8 mouse cellular contexts compared by ENCODE assay signal in genomic region chr9:20973682-20974075, GRCm38 (mm10). TPM values are rescaled to one million over a fixed set of nuclear protein-coding genes. Genes with fewer than 3 reads are reported as not detected.
DNase-seq lines count a peak whose midpoint lies in the region; ATAC-seq and TF ChIP-seq lines count a peak whose summit lies in the region.

No protein-coding gene starts in this region.

- WGBS in heart, postnatal 0 days, result 48% methylated on average over 6 of the region's 6 CpGs
- 28% methylated on average over 6 of the region's 6 CpGs for WGBS in liver, postnatal 0 days (ENCODE audit: insufficient replicate concordance)

- no peak for ATAC-seq in heart, postnatal 0 days (ENCODE audit: insufficient read depth, low read depth)
- no peak for ATAC-seq in liver, postnatal 0 days
- ATAC-seq in CD4-positive, CD25-positive, alpha-beta regulatory T cell, adult 4 months, result no peak

- no peak overlapping the region for H3K9ac ChIP-seq in heart, postnatal 0 days (replicated peaks; ENCODE audit: low read depth, low read length)
- H3K9ac ChIP-seq in liver, postnatal 0 days (replicated peaks), result no peak overlapping the region; the same call in 1 of the 2 replicates

- peak overlapping the region; percentile 47 for H3K27ac ChIP-seq in heart, postnatal 0 days (ENCODE audit: low read depth)
- no peak overlapping the region for H3K27ac ChIP-seq in liver, postnatal 0 days (ENCODE audit: low read depth)

- peaks cover 5% of the 10 kb centered on the region for H3K36me3 ChIP-seq in heart, postnatal 0 days (replicated peaks; ENCODE audit: control insufficient read depth, insufficient read depth, low read length)
- no peaks in the 10 kb centered on the region for H3K36me3 ChIP-seq in liver, postnatal 0 days (replicated peaks; ENCODE audit: insufficient read depth, low read length)

- peak overlapping the region; percentile 34; the same call in 1 of the 2 replicates for H3K4me2 ChIP-seq in heart, postnatal 0 days (ENCODE audit: low read depth, low read length)
- 0 out of 2 replicates have a peak overlapping the region, but pooled peaks have one; percentile 22 for H3K4me2 ChIP-seq in liver, postnatal 0 days (ENCODE audit: low read depth, low read length)

- H3K4me3 ChIP-seq in heart, postnatal 0 days (ENCODE audit: low read depth, low read length), result no peak overlapping the region
- no peak overlapping the region for H3K4me3 ChIP-seq in liver, postnatal 0 days (ENCODE audit: low read depth, low read length)

- TF ChIP-seq CTCF in heart, postnatal 0 days (IDR thresholded peaks at IDR 0.05; ENCODE audit: low read depth), result no peak
- TF ChIP-seq CTCF in liver, postnatal 0 days (IDR thresholded peaks at IDR 0.05; ENCODE audit: low read depth), result no peak

- H3K9me3 ChIP-seq in heart, postnatal 0 days (replicated peaks; ENCODE audit: control insufficient read depth, low read length), result no peaks in the 10 kb centered on the region
- no peaks in the 10 kb centered on the region for H3K9me3 ChIP-seq in liver, postnatal 0 days (ENCODE audit: low read length)

- TF ChIP-seq EP300 in heart, postnatal 0 days (IDR thresholded peaks at IDR 0.05; ENCODE audit: low read depth), result no peak
- no peak for TF ChIP-seq EP300 in liver, postnatal 0 days (IDR thresholded peaks at IDR 0.05; ENCODE audit: low read depth)

- peak; percentile 46 for DNase-seq in adrenal gland, postnatal 14 days
- no peak for DNase-seq in adrenal gland, postnatal 36 days
- peak; percentile 70 for DNase-seq in MEL-GATA-1-ER (ENCODE audit: extremely low read depth, low read depth)
- no peak for DNase-seq in heart, postnatal 0 days (ENCODE audit: low spot score)
- no peak for DNase-seq in liver, postnatal 0 days
- no peak for DNase-seq in left cerebral cortex, adult 8-10 months (ENCODE audit: low spot score in 2 of 2)
- no peak for DNase-seq in layer of hippocampus, postnatal 36 days

- H3K27me3 ChIP-seq in heart, postnatal 0 days (ENCODE audit: control insufficient read depth, insufficient read depth, low read length), result no peaks in the 10 kb centered on the region
- 0 out of 2 replicates have a peak, but pooled peaks cover 6% of the 10 kb centered on the region for H3K27me3 ChIP-seq in liver, postnatal 0 days (ENCODE audit: insufficient read depth, low read length)

- H3K4me1 ChIP-seq in heart, postnatal 0 days (ENCODE audit: control insufficient read depth, insufficient read depth), result peaks cover 26% of the 10 kb centered on the region; the same call in 1 of the 2 replicates
- peaks cover 20% of the 10 kb centered on the region for H3K4me1 ChIP-seq in liver, postnatal 0 days (ENCODE audit: insufficient read depth)

RNA-seq across cellular contexts. Expression of gene S1pr2, which starts 2.9 kb away (rescaled TPM):
- 9.1 and 11.0 TPM in 2 replicates for total RNA-seq in adrenal gland, postnatal 14 days (2021)
- total RNA-seq in adrenal gland, postnatal 36 days (2021), result 10 to 100 TPM; 16.5 to 19.2 TPM
- total RNA-seq in heart, postnatal 0 days (2014; rRNA removed; ENCODE audit: low replicate concordance), result 6.9 and 7.4 TPM in 2 replicates
- 8.5 and 8.6 TPM in 2 replicates for polyA plus RNA-seq in heart, postnatal 0 days (2015; fragmentation: Nextera tagmentation; extraction: Ambion mirVana)
- 2.4 and 3.1 TPM in 2 replicates for polyA plus RNA-seq in liver, postnatal 0 days (2015; fragmentation: Nextera tagmentation; extraction: Ambion mirVana)
- total RNA-seq in left cerebral cortex, adult 8-10 months (2022), result 1 to 10 TPM; 2.0 to 3.4 (median 2.7) TPM
- 1 to 10 TPM; 3.2 to 5.6 TPM for polyA plus RNA-seq in CD4-positive, CD25-positive, alpha-beta regulatory T cell, adult 4 months (2017; shearing (Covaris generic))
- total RNA-seq in layer of hippocampus, postnatal 36 days (2021), result 1 to 10 TPM; 1.2 to 2.8 TPM

RNA-seq across cellular contexts. Expression of gene Dnmt1, which starts 14.0 kb away (rescaled TPM):
- total RNA-seq in adrenal gland, postnatal 14 days (2021), result 56.0 and 58.0 TPM in 2 replicates
- 10 to 100 TPM; 42.9 to 59.7 TPM for total RNA-seq in adrenal gland, postnatal 36 days (2021)
- 27.4 and 56.9 TPM in 2 replicates for total RNA-seq in heart, postnatal 0 days (2014; rRNA removed; ENCODE audit: low replicate concordance)
- polyA plus RNA-seq in heart, postnatal 0 days (2015; fragmentation: Nextera tagmentation; extraction: Ambion mirVana), result 15.4 and 16.1 TPM in 2 replicates
- 20.3 and 24.5 TPM in 2 replicates for polyA plus RNA-seq in liver, postnatal 0 days (2015; fragmentation: Nextera tagmentation; extraction: Ambion mirVana)
- 10 to 100 TPM; 39.7 to 41.3 (median 40.5) TPM for total RNA-seq in left cerebral cortex, adult 8-10 months (2022)
- polyA plus RNA-seq in CD4-positive, CD25-positive, alpha-beta regulatory T cell, adult 4 months (2017; shearing (Covaris generic)), result 10 to 100 TPM; 43.0 to 75.2 TPM
- 10 to 100 TPM; 34.0 to 35.1 TPM for total RNA-seq in layer of hippocampus, postnatal 36 days (2021)

RNA-seq across cellular contexts. Expression of gene Mrpl4, which starts 28.9 kb away (rescaled TPM):
- total RNA-seq in adrenal gland, postnatal 14 days (2021), result 135 and 144 TPM in 2 replicates
- 100 to 1,000 TPM; 122 to 130 TPM for total RNA-seq in adrenal gland, postnatal 36 days (2021)
- 239 and 285 TPM in 2 replicates for total RNA-seq in heart, postnatal 0 days (2014; rRNA removed; ENCODE audit: low replicate concordance)
- polyA plus RNA-seq in heart, postnatal 0 days (2015; fragmentation: Nextera tagmentation; extraction: Ambion mirVana), result 193 and 195 TPM in 2 replicates
- 54.6 and 55.0 TPM in 2 replicates for polyA plus RNA-seq in liver, postnatal 0 days (2015; fragmentation: Nextera tagmentation; extraction: Ambion mirVana)
- 10 to 100 TPM; 55.3 to 68.0 (median 56.9) TPM for total RNA-seq in left cerebral cortex, adult 8-10 months (2022)
- 100 to 1,000 TPM in 1 of 2 experiments, 10 to 100 TPM in 1; 94.9 to 122 TPM for polyA plus RNA-seq in CD4-positive, CD25-positive, alpha-beta regulatory T cell, adult 4 months (2017; shearing (Covaris generic))
- total RNA-seq in layer of hippocampus, postnatal 36 days (2021), result 10 to 100 TPM; 61.1 to 65.8 TPM

RNA-seq across cellular contexts. Expression of gene Icam1, which starts 42.1 kb away (rescaled TPM):
- total RNA-seq in adrenal gland, postnatal 14 days (2021), result 12.7 and 13.8 TPM in 2 replicates
- 10 to 100 TPM; 10.7 to 14.8 TPM for total RNA-seq in adrenal gland, postnatal 36 days (2021)
- 16.2 and 19.1 TPM in 2 replicates for total RNA-seq in heart, postnatal 0 days (2014; rRNA removed; ENCODE audit: low replicate concordance)
- polyA plus RNA-seq in heart, postnatal 0 days (2015; fragmentation: Nextera tagmentation; extraction: Ambion mirVana), result 9.0 and 10.6 TPM in 2 replicates
- 12.7 and 13.6 TPM in 2 replicates for polyA plus RNA-seq in liver, postnatal 0 days (2015; fragmentation: Nextera tagmentation; extraction: Ambion mirVana)
- 1 to 10 TPM; 2.2 to 4.8 (median 4.1) TPM for total RNA-seq in left cerebral cortex, adult 8-10 months (2022)
- 100 to 1,000 TPM in 1 of 2 experiments, 10 to 100 TPM in 1; 66.8 to 106 TPM for polyA plus RNA-seq in CD4-positive, CD25-positive, alpha-beta regulatory T cell, adult 4 months (2017; shearing (Covaris generic))
- 1 to 10 TPM; 1.9 to 3.6 TPM for total RNA-seq in layer of hippocampus, postnatal 36 days (2021)

RNA-seq across cellular contexts. Expression of gene Icam4, which starts 55.5 kb away (rescaled TPM):
- 1.2 and 4.1 TPM in 2 replicates for total RNA-seq in adrenal gland, postnatal 14 days (2021)
- 1 to 10 TPM; 1.9 to 2.8 TPM for total RNA-seq in adrenal gland, postnatal 36 days (2021)
- 2.4 TPM in 1 of 2 replicates, not detected in the other for total RNA-seq in heart, postnatal 0 days (2014; rRNA removed; ENCODE audit: low replicate concordance)
- polyA plus RNA-seq in heart, postnatal 0 days (2015; fragmentation: Nextera tagmentation; extraction: Ambion mirVana), result 1.3 and 1.6 TPM in 2 replicates
- 57.7 and 58.5 TPM in 2 replicates for polyA plus RNA-seq in liver, postnatal 0 days (2015; fragmentation: Nextera tagmentation; extraction: Ambion mirVana)
- total RNA-seq in left cerebral cortex, adult 8-10 months (2022), result 1 to 10 TPM; 1.5 to 2.3 (median 1.8) TPM
- 1 to 10 TPM; 2.7 to 3.5 TPM for polyA plus RNA-seq in CD4-positive, CD25-positive, alpha-beta regulatory T cell, adult 4 months (2017; shearing (Covaris generic))
- total RNA-seq in layer of hippocampus, postnatal 36 days (2021), result 1 to 10 TPM in 1 of 2 experiments, under 1 TPM in 1; 0.63 to 1.2 TPM

Comparison
In these comparisons a context has a peak if more than half of its experiments do, and no peak if none do; other contexts are left out.
1. DNase-seq: peak in adrenal gland, postnatal 14 days (single experiment) and MEL-GATA-1-ER (single experiment); none in adrenal gland, postnatal 36 days (0 of 2), heart, postnatal 0 days (single experiment), liver, postnatal 0 days (single experiment), left cerebral cortex, adult 8-10 months (0 of 2) and layer of hippocampus, postnatal 36 days (0 of 2).